Mouse (Mus musculus) olfactory bulb, adult 2 months (tissue): ENCODE results near the gene Pnma5. TPM values are rescaled to one million over a fixed set of nuclear protein-coding genes. Genes with fewer than 3 reads are reported as not detected.

Source experiments
- H3K27ac ChIP-seq: fragments of 200-500 bp; 2 replicates; pipeline ENCODE4 v1.5.1; 2012; ENCODE audit warnings: low read depth, low read length; ENCODE audit not compliant: insufficient read depth
- H3K4me1 ChIP-seq: fragments of 200-500 bp; 2 replicates; pipeline ENCODE4 v1.6.1; 2012; ENCODE audit warnings: low read length; ENCODE audit not compliant: control insufficient read depth, insufficient read depth
- H3K4me3 ChIP-seq: fragments of 200-500 bp; 2 replicates; pipeline ENCODE4 v1.5.1; 2012; ENCODE audit warnings: mild to moderate bottlenecking, low read depth, low read length, moderate library complexity; ENCODE audit not compliant: insufficient read depth
- CTCF ChIP-seq: fragments of 200-500 bp; IDR thresholded peaks from 2 replicates; pipeline ENCODE4 v1.5.1; 2012; ENCODE audit warnings: low read depth, mild to moderate bottlenecking, low read length, moderate library complexity; ENCODE audit not compliant: insufficient read depth
- POLR2A ChIP-seq: fragments of 200-500 bp; IDR thresholded peaks from 2 replicates; pipeline ENCODE4 v1.6.1; 2012; ENCODE audit warnings: mild to moderate bottlenecking, low read depth, low read length, moderate library complexity; ENCODE audit not compliant: insufficient read depth
- WGBS: fragments of 180-500 bp; shearing (Covaris S2); methylation state at CpG from one replicate; pipeline ENCODE4 v1.1.7; 2018; 5-methylcytosine and 5-hydroxymethylcytosine counted together
- polyA plus RNA-seq: library from polyadenylated mRNA; stranded (reverse); fragments of >200 nt; gene quantifications from 2 replicates; pipeline ENCODE4 v1.2.4, GENCODE M21; 2012; ENCODE audit warnings: low replicate concordance; ENCODE audit not compliant: missing spikeins, insufficient read depth, insufficient read length

Gene Pnma5
- polyA plus RNA-seq, 1 experiment, result not detected

DNA sequence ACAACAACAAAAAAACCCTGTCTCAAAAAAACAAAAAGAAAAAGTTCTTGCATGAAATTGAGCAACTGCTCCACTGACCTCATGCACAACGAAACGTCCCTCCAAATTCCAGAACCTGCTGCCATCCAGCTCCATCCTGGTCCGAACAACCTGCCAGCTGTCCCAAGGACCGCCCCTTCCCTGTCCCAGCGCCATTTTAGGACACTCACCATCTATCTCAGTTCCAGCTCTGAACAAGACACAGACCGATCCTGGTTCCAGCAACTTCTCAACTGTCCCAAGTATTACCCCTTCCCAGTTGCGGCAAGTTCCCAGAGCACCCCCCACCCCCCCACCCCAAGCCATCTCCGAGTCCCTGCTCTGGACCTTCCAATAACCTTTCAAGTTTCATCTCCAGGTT lies 1.9 kb upstream of the Pnma5 start:
- no peaks in the 10 kb centered on the region for H3K4me1 ChIP-seq
- no peak overlapping the region for H3K4me3 ChIP-seq
- WGBS, result 87% methylated on average over 8 of the region's 8 CpGs
- TF ChIP-seq CTCF (no peak), POLR2A (no peak)
- no peak overlapping the region for H3K27ac ChIP-seq

DNA sequence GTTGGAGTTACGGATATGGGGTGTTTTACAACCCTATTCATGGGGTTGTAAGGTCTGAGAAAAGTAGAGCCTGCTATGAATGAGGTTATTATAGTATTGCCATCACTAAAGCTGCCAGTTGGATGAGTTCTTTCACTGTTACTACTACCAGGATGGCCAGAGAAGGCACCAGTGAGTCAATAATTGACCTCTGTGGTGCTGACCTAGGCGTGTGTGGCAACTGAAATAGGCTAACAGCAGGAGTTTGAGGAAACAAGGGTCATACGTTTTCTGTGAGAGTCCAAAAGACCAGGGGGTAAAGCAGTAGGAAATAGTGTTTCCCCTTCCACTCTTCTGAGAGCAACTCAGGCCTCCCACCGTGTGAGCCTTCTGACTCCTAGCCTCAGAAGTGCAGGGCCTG lies 24.1 kb downstream of the Pnma5 start:
- 66% methylated on average over 4 of the region's 4 CpGs for WGBS
- H3K27ac ChIP-seq, result no peak overlapping the region
- no peak for TF ChIP-seq POLR2A
- TF ChIP-seq CTCF, result no peak
- no peak overlapping the region for H3K4me3 ChIP-seq
- H3K4me1 ChIP-seq, result no peaks in the 10 kb centered on the region

DNA sequence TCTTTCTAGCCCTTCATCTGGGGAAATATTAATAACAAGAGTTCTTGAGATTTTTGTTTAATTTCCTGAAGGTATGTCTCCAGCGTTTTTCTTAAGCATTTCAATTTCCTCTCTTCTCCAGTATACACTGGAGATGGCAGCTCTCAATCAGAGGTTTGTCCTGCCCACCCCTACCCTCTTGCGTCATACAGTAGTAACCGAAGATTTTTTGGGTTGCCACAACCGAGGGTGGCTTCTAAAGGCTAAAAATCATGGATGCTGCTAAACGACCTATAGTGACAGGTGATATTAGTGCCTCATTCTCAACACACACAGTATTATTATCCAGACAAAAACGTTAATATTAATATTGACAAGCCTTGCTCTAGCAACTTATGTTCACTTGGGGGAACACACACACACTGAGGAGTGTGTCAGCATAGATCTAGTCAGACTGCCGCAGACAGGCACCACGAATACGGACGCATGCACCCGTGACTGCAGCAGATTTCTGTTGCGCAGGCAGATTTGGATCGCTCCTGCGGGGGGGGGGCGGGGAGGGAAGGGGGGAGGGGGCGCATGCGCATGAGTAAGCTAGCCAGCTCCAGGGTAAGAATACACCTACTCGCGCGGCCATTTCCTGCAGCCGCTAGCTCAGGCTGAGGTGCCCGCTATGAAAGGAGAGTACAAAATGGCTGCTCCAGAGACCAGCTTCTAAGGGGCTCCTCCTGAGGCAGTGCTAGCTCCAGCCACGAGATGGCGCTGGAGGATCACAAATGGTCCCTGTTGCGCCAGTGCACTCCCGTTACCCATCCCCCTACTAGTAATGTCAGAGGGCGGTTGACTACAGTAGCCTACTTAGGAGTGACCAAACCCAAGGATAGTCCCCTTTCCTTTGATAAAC lies 29.1 kb downstream of the Pnma5 start:
- Histone ChIP-seq H3K4me1 (no peaks in the 10 kb centered on the region), H3K27ac (peak overlapping the region; percentile 93), H3K4me3 (peak overlapping the region; percentile 37)
- whole genome bisulfite sequencing, result 11% methylated on average over 26 of the region's 27 CpGs
- TF ChIP-seq CTCF, result peak; percentile 79
- 0 out of 2 replicates have a peak, but pooled peaks have one; percentile 29 for TF ChIP-seq POLR2A

DNA sequence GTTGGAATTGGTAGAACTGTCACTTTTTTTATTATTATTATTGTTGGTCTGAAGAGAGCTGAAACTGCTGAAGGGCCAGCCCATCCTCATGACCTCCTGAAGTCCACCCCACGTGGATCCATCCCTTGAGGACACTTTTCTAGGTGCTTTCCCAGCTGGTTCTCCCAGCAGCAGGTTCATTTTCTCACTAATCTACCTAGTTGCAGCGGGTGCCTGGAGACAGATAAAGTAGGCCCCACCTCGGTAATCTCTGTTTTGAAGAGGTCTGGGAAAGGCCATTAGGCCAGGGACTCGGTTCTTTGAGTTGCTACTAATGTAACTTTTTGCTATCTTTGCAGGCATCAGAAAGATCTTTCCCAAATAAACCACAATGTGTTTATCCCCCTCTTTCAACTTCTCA lies 31.2 kb downstream of the Pnma5 start:
- Histone ChIP-seq H3K27ac (no peak overlapping the region), H3K4me3 (no peak overlapping the region), H3K4me1 (no peaks in the 10 kb centered on the region)
- 80% methylated on average over 4 of the region's 4 CpGs for WGBS
- TF ChIP-seq CTCF (no peak), POLR2A (no peak)

DNA sequence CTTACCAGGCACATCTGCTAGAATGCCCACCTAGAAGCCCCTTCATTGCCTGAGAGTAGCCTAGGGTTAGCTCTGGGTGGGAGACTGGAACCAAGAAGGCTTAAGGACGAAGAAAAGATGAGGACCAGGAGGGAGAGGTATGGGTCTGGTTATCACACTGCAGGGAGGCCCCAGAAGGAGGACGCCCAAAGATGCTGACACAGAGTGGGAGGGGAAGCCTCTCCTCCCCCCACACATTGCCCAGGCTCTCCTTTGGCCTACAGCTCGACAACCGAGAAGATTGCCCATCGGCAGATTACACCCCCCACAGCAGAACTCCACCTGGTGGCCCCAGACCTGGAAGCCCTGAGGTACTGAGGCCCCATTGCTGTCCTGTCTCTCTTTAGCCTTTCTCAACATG lies 33.8 kb downstream of the Pnma5 start:
- no peak overlapping the region for H3K27ac ChIP-seq
- 81% methylated on average over 5 of the region's 5 CpGs for WGBS
- H3K4me1 ChIP-seq, result no peaks in the 10 kb centered on the region
- no peak for TF ChIP-seq CTCF
- TF ChIP-seq POLR2A, result no peak
- no peak overlapping the region for H3K4me3 ChIP-seq

DNA sequence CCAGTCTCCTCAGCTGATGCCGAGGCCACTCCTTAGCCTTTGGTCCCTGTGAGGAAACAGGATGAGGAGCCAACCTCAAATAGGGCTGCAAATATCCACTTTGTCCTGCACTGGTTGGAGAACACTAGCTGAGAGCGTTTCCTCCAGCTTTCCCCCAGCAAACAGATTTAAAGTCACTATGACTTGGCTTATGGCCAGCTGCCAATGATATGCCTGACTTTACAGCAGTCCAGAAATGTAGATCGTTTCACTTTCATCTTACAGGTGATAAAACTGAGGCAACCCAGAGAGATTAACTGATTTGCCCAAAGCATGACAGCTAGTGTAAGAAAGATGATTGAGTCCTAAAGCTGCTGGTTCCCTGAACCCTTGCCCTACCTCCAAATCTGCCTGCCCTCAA lies 41.4 kb downstream of the Pnma5 start:
- Histone ChIP-seq H3K4me1 (no peaks in the 10 kb centered on the region), H3K4me3 (no peak overlapping the region), H3K27ac (no peak overlapping the region)
- 75% methylated on average over 3 of the region's 3 CpGs for WGBS
- TF ChIP-seq CTCF, result no peak
- no peak for TF ChIP-seq POLR2A

DNA sequence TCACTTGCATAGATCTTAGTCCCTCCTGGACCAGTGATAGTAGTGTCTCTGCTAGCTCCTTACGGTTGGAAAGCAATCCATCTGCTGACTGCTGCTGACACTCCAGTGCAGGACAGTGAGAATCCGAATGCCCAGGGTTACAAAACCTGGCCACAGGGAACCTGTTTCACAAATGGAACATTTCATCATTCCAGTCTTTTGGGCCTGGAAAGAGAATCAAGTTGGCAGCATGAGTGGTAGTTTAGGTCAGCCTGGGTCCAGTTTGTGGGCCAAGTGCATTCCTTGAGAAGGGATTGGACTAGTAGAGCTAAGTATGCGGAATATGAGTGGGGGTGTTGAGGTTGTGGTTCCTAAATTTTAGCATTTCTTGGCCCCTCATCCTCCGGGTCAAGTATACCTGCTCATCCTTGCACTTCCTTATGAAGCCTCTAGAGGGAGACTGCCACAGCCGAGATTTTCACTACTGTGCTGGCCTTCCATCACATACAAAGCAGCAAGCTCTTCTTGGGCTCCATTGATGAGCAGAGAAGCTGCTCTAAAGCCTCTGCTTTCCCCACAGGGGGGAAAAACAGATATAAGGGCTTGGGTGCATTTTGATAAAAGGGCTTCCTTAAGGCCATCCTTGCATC lies 44.5 kb downstream of the Pnma5 start:
- no peak overlapping the region for H3K4me3 ChIP-seq
- H3K27ac ChIP-seq, result no peak overlapping the region
- H3K4me1 ChIP-seq, result peaks cover 1% of the 10 kb centered on the region; the same call in 1 of the 2 replicates
- 64% methylated on average over 5 of the region's 5 CpGs for WGBS
- TF ChIP-seq CTCF (no peak), POLR2A (no peak)

DNA sequence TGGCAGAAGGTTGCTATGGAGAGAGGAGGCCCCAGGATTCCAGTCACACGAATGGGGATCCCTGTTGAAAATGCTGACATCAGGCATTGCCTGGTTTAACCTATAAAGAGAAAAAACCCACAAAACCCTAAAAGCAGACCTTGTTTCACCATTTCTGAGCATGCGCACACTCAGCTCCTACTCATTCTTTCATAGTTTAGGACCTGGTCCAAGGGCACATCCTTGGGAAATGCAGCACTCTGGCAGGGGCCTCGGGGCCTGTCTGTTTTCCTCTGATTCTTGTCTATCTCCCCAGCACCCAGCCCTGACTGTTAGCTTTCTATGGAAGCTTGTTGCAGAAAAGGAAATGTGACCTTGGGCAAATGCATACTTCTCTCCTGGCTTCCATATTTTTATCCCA lies 46.3 kb downstream of the Pnma5 start:
- Histone ChIP-seq H3K4me3 (no peak overlapping the region), H3K27ac (no peak overlapping the region), H3K4me1 (peaks cover 9% of the 10 kb centered on the region; the same call in 1 of the 2 replicates)
- WGBS, result 64% methylated on average over 3 of the region's 3 CpGs
- TF ChIP-seq POLR2A (no peak), CTCF (no peak)

DNA sequence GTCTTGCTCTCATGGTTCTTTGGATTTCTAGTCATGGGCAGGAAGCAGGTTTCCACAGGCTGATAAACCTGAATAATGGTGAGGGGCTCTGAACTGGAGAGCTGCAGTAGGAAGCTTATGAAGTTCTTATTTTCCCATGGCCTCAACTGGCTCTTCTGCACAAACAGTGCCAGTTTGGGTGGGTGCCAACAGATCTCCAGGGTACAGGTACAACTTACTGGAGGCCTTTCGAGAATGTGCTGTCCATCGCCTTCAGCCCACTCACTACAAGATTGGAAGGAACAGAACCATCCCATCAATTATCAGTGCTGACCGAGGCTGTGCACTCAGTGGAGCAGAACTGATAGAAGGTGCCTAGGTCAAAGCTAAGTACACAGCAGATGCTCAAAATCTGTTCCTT lies 48.5 kb downstream of the Pnma5 start:
- TF ChIP-seq POLR2A (no peak), CTCF (no peak)
- H3K27ac ChIP-seq, result no peak overlapping the region
- 93% methylated on average over 3 of the region's 3 CpGs for WGBS
- peaks cover 9% of the 10 kb centered on the region; the same call in 1 of the 2 replicates for H3K4me1 ChIP-seq
- H3K4me3 ChIP-seq, result no peak overlapping the region
